Mouse (Mus musculus): ENCODE results near the gene Elovl6.

DNA sequence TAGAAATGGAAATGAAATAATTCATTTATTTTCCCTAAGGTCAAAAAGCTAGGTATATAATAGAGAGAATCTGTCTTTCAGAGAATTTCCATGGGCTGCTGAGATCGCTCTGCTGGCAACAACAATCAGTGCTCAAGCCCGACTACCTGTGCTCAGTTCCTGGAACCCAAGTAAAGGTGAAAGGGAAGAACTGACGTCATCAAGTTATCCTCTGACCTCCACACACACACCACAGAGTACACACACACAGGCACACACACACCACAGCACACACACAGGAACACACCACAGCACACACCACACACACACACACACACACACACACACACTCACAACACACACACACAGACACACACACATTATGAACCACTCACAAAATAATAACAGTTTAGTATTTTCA is 5.1 kb upstream of the Elovl6 start:
- TF ChIP-seq POLR2A (IDR thresholded peaks at IDR 0.05; ENCODE audit: borderline replicate concordance, insufficient read depth, low read length) (no peak), CTCF (IDR thresholded peaks at IDR 0.05; ENCODE audit: borderline replicate concordance, insufficient read depth, low read depth, low read length) (no peak)

Data from cerebellum, adult 2 months (tissue).